Mouse (Mus musculus) G1E (cell line): ENCODE results near the gene Samd15. TPM values are rescaled to one million over a fixed set of nuclear protein-coding genes. Genes with fewer than 3 reads are reported as not detected.

Experiments
- ATAC-seq: 2 replicates; pipeline ENCODE4 v1.8.0; 2016; ENCODE audit warnings: mild to moderate bottlenecking; ENCODE audit not compliant: insufficient number of reproducible peaks, poor library complexity, low FRiP score, severe bottlenecking; ENCODE audit errors: extremely low read depth
- DNase-seq: peaks from one replicate; pipeline ENCODE4 v3.0.0; 2012; ENCODE audit warnings: low spot score
- H3K27me3 ChIP-seq: 2 replicates; pipeline ENCODE4 v1.6.1; 2012; ENCODE audit warnings: mild to moderate bottlenecking, low read length, inconsistent platforms; ENCODE audit not compliant: insufficient read depth
- H3K36me3 ChIP-seq: replicated peaks from 2 replicates; pipeline ENCODE3; 2012; ENCODE audit warnings: mild to moderate bottlenecking, inconsistent platforms
- H3K4me1 ChIP-seq: 2 replicates; pipeline ENCODE4 v1.6.1; 2012; ENCODE audit warnings: low read depth, low read length, inconsistent platforms, mixed read lengths; ENCODE audit not compliant: insufficient read depth
- H3K4me3 ChIP-seq: 2 replicates; pipeline ENCODE4 v1.5.1; 2012; ENCODE audit warnings: low read depth, mild to moderate bottlenecking, inconsistent platforms, low read length, moderate library complexity, mixed read lengths
- H3K9me3 ChIP-seq: replicated peaks from 2 replicates; pipeline ENCODE4 v1.6.1; 2012; ENCODE audit warnings: inconsistent platforms
- CTCF ChIP-seq: IDR thresholded peaks from 2 replicates; pipeline ENCODE4 v1.5.1; 2012; ENCODE audit warnings: low read depth, low read length, inconsistent platforms, mixed read lengths
- GATA1 ChIP-seq: IDR thresholded peaks from 2 replicates; pipeline ENCODE4 v1.6.1; 2012; ENCODE audit warnings: borderline replicate concordance, low read length, inconsistent platforms, mixed read lengths
- GATA2 ChIP-seq: IDR thresholded peaks from 2 replicates; pipeline ENCODE4 v1.6.1; 2012; ENCODE audit warnings: low read depth, low read length, inconsistent platforms, borderline replicate concordance
- POLR2AphosphoS5 ChIP-seq: IDR thresholded peaks from 2 replicates; pipeline ENCODE4 v1.6.1; 2012; ENCODE audit warnings: low read depth, low read length, inconsistent platforms; ENCODE audit not compliant: insufficient replicate concordance
- TAL1 ChIP-seq: conservative IDR thresholded peaks from 2 replicates; pipeline ENCODE4 v1.6.1; 2012; ENCODE audit warnings: low read depth, low read length, inconsistent platforms, mixed read lengths
- polyA plus RNA-seq: library from polyadenylated mRNA; stranded (reverse); fragments of >175 nt; gene quantifications from 2 replicates; pipeline ENCODE4 v1.2.3, GENCODE M21; 2012
- total RNA-seq, 2 experiments: library from RNA; stranded (forward) in 1 of 2; stranded (reverse) in 1 of 2; fragments of 200-1000 nt in 1 of 2; fragments of >200 nt in 1 of 2; fragmentation: Nextera tagmentation in 1 of 2; gene quantifications; 2 replicates each; pipeline ENCODE4 v1.2.3; 2014 to 2017

Gene Samd15
- total and polyA plus RNA-seq, 3 experiments: 2.3 to 3.2 TPM; not detected in 1

DNA sequence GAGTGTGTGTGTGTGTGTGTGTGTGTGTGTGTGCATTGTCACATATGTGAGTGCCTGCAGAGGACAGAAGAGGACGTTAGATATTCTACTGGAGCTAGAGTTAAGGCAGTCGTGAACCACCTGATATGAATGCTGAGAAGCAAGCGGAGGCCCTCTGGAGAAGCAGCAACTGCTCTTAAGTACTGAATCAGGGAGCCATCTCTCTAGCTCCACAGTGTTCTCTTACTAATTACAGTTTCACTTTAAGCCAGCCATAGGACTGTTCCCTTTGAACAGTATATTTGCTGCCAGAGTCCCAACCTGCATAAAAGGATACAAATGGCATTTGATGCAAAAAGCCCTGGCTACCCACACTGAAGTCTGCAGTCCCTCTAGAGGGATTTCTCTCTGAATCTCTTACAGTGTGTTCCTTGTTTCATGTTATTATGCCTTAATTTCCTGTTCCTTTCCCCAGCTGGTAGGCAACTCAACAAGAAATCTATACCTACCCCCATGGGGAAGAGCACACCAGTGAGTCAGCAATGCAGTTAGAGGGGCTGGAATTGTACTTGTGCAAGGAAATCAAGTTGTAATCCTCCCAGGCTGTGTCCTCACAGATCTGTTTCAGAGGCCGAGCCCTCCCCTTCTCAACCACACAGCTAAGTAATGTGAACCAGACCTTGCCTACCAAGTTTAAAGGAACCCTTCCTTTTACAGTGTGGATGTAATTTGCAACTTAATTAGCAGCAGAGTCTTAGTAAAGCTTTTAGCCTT is 24.2 kb upstream of the Samd15 start:
- DNase-seq: no peak
- H3K27me3 ChIP-seq: no peaks in the 10 kb centered on the region; the same call in 1 of the 2 replicates
- H3K4me1 ChIP-seq: no peaks in the 10 kb centered on the region
- H3K36me3 ChIP-seq: peaks cover 75% of the 10 kb centered on the region
- TF ChIP-seq POLR2AphosphoS5: no peak
- no peak for TF ChIP-seq GATA2
- no peak for TF ChIP-seq TAL1
- no peak for TF ChIP-seq GATA1
- TF ChIP-seq CTCF: no peak
- no peak for ATAC-seq
- H3K9me3 ChIP-seq: no peaks in the 10 kb centered on the region
- H3K4me3 ChIP-seq: no peak overlapping the region

DNA sequence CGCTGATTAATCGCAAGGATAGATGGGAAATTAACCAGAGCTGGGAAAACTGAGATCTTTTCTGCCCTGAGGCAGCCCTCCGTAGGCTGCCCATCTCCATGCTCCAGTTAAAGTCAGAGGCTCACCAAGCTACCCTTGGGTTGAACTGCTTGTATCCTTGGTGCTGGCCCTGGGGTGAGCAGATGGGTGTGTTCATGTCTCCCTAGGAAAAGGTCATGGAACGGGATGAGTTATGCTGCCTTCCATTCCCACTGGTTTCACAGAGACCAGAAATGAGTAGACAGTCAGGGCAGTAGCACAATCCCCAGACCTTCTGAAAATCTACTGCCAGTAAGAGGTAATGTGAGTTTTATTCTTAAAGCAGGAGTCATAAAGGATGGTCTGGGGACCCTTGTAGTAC is 21.9 kb upstream of the Samd15 start:
- no peak for TF ChIP-seq GATA1
- TF ChIP-seq CTCF: no peak
- no peak for TF ChIP-seq TAL1
- TF ChIP-seq GATA2: no peak
- no peak for TF ChIP-seq POLR2AphosphoS5
- ATAC-seq (no peak), DNase-seq (no peak)
- H3K4me3 ChIP-seq: no peak overlapping the region
- H3K4me1 ChIP-seq: no peaks in the 10 kb centered on the region
- no peaks in the 10 kb centered on the region for H3K9me3 ChIP-seq
- H3K27me3 ChIP-seq: no peaks in the 10 kb centered on the region; the same call in 1 of the 2 replicates
- peaks cover 59% of the 10 kb centered on the region for H3K36me3 ChIP-seq

DNA sequence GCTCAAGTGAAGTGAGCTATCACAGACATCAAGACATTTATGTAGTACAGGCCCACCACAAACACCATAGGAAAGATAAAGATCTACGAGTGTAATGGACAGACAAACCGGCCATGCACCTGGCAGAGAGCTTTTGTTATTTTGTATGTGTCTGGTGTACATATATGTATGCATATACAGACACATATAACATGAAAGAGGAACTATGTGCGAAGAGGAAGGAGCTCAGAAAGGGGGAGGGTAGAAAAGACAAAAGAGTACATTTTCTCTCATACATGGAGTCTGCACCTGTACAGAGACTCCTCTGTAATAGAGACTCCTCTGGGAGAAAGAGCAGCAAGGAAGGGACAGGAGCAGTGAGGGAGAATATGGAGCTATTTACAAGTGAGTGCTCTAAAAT is 6.5 kb upstream of the Samd15 start:
- DNase-seq (no peak), ATAC-seq (0 out of 2 replicates have a peak, but pooled peaks have one; percentile 10)
- Histone ChIP-seq H3K9me3 (no peaks in the 10 kb centered on the region), H3K27me3 (no peaks in the 10 kb centered on the region; the same call in 1 of the 2 replicates), H3K36me3 (peaks cover 9% of the 10 kb centered on the region), H3K4me1 (peaks cover 21% of the 10 kb centered on the region), H3K4me3 (no peak overlapping the region)
- TF ChIP-seq POLR2AphosphoS5 (no peak), TAL1 (no peak), GATA1 (no peak), GATA2 (no peak), CTCF (no peak)

DNA sequence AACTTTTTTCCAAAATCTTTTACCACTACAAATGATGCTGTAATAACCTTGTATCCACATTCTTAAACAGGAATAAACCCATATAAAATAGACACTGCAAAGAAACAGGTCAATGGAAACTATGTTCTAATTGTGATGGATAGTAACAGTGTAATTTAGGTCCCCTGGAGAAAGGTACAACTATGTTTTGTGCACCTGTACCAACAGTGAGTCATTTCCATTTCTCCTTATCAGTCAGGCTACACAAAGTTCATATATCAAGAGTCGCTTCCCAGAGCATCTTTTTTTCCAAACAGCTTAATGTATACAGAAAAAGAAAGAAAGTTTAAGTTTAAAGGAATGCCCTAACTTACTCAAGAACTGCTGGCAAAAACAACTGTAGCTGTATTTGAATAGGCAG is 4.5 kb upstream of the Samd15 start:
- H3K27me3 ChIP-seq: no peaks in the 10 kb centered on the region
- no peak for DNase-seq
- no peaks in the 10 kb centered on the region for H3K9me3 ChIP-seq
- no peak for TF ChIP-seq TAL1
- no peak for TF ChIP-seq GATA1
- no peak for TF ChIP-seq CTCF
- no peak for TF ChIP-seq POLR2AphosphoS5
- no peak for TF ChIP-seq GATA2
- peaks cover 3% of the 10 kb centered on the region for H3K36me3 ChIP-seq
- ATAC-seq: no peak
- H3K4me3 ChIP-seq: no peak overlapping the region
- H3K4me1 ChIP-seq: peaks cover 37% of the 10 kb centered on the region

DNA sequence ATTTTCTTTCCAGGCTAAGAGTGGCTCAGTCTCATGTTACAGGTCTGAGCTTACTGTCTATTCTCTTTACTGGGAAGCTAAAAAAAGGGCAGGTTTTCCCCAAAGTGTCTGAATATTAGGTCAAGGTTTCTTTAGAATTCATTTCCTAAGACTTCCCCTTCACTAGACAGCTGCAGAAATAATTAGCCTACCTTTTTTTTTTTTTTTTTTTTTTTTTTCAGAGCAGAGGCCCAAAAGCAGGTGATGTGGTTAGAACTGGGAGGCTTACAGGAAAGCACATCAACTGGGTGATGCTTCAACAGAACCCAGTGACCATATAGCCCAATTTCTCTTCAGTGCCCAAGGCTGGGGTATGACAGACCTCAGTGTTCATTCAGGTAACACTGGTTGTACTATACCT is 3.2 kb upstream of the Samd15 start:
- Histone ChIP-seq H3K36me3 (peaks cover 3% of the 10 kb centered on the region), H3K27me3 (no peaks in the 10 kb centered on the region), H3K9me3 (no peaks in the 10 kb centered on the region), H3K4me1 (peaks cover 33% of the 10 kb centered on the region), H3K4me3 (no peak overlapping the region)
- TF ChIP-seq TAL1 (no peak), POLR2AphosphoS5 (no peak), GATA1 (no peak), GATA2 (no peak), CTCF (no peak)
- DNase-seq (no peak), ATAC-seq (no peak)

DNA sequence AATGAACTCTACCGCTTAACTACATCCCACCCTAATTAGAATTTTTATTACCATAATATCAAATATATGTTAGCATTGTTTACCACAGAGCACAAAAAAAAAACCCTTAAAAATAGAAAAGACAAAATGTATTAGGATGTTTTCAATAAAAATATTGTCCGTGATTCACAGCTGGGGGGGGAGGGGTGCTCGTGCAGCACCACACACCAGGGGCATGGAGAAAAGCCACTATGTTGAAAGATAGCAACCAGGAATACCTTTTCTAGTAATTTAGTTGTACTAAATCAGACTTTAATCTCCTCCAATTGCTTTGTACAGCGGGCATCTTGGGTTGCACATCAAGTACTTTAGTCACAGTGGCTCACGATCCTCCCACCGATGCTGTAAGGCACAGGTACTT is 731 bp upstream of the Samd15 start:
- ATAC-seq (no peak), DNase-seq (no peak)
- peaks cover 26% of the 10 kb centered on the region for H3K4me1 ChIP-seq
- TF ChIP-seq CTCF (no peak), GATA2 (no peak), POLR2AphosphoS5 (no peak), GATA1 (no peak), TAL1 (no peak)
- H3K27me3 ChIP-seq: no peaks in the 10 kb centered on the region
- peaks cover 3% of the 10 kb centered on the region for H3K36me3 ChIP-seq
- H3K4me3 ChIP-seq: peak overlapping the region; percentile 77; the same call in 1 of the 2 replicates
- H3K9me3 ChIP-seq: no peaks in the 10 kb centered on the region
